Mouse (Mus musculus) erythroblast, embryonic 14.5 days (primary cell): ENCODE data around the gene Limch1. TPM values are rescaled to one million over a fixed set of nuclear protein-coding genes. Genes with fewer than 3 reads are reported as not detected.

Source experiments
- H3K27me3 ChIP-seq: 2 replicates; pipeline ENCODE4 v1.6.1; 2012; ENCODE audit warnings: inconsistent platforms; ENCODE audit not compliant: control insufficient read depth
- H3K36me3 ChIP-seq: 2 replicates; pipeline ENCODE4 v1.6.1; 2012; ENCODE audit warnings: mild to moderate bottlenecking, inconsistent platforms; ENCODE audit not compliant: control insufficient read depth
- H3K4me1 ChIP-seq: 2 replicates; pipeline ENCODE4 v1.6.1; 2012; ENCODE audit warnings: inconsistent platforms; ENCODE audit not compliant: control insufficient read depth
- H3K4me3 ChIP-seq: replicated peaks from 2 replicates; pipeline ENCODE3; 2012; ENCODE audit warnings: moderate library complexity, mild to moderate bottlenecking, inconsistent platforms
- H3K9me3 ChIP-seq: 2 replicates; pipeline ENCODE4 v1.6.1; 2012; ENCODE audit warnings: low read length, inconsistent platforms, mixed read lengths; ENCODE audit not compliant: control insufficient read depth
- GATA1 ChIP-seq: IDR thresholded peaks from 2 replicates; pipeline ENCODE4 v1.6.1; 2012; ENCODE audit warnings: low read length, inconsistent platforms, mixed read lengths
- TAL1 ChIP-seq: IDR thresholded peaks from 3 replicates; pipeline ENCODE4 v1.6.1; 2012; ENCODE audit warnings: low read length, inconsistent platforms, mixed read lengths
- polyA plus RNA-seq: library from polyadenylated mRNA; stranded (reverse); fragments of >175 nt; gene quantifications from 2 replicates; pipeline ENCODE4 v1.2.3, GENCODE M21; 2012

Gene Limch1
- polyA plus RNA-seq, 1 experiment: not detected

GRCm38 (mm10) chr5:66910610-66911009 is 165.0 kb downstream of the Limch1 start:
- Histone ChIP-seq H3K4me1 (no peaks in the 10 kb centered on the region), H3K4me3 (no peak overlapping the region), H3K36me3 (no peaks in the 10 kb centered on the region), H3K27me3 (no peaks in the 10 kb centered on the region), H3K9me3 (peaks cover 10% of the 10 kb centered on the region)
- TF ChIP-seq GATA1: no peak
- no peak for TF ChIP-seq TAL1

DNA sequence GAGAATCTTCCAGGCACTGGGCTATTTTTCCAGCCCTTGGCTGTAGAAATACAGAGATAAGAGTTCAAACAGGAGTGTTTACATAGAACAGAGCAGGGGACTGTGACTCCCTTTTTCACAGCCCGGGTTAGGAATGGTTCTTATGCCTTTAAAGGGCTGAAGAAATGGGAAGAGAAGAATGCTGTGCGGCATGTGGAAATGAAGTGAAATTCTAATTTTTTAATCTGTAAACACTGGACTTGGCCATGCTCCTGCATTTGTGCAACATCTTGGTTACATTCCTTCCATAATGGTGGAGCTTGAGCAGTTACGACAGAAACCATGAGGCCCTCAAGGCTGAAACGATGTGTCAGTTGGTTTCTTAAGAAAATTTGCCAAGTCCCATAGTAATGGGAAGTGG is 165.4 kb downstream of the Limch1 start:
- Histone ChIP-seq H3K4me3 (no peak overlapping the region), H3K9me3 (peaks cover 10% of the 10 kb centered on the region), H3K4me1 (no peaks in the 10 kb centered on the region), H3K36me3 (no peaks in the 10 kb centered on the region), H3K27me3 (no peaks in the 10 kb centered on the region)
- TF ChIP-seq TAL1 (no peak), GATA1 (no peak)

DNA sequence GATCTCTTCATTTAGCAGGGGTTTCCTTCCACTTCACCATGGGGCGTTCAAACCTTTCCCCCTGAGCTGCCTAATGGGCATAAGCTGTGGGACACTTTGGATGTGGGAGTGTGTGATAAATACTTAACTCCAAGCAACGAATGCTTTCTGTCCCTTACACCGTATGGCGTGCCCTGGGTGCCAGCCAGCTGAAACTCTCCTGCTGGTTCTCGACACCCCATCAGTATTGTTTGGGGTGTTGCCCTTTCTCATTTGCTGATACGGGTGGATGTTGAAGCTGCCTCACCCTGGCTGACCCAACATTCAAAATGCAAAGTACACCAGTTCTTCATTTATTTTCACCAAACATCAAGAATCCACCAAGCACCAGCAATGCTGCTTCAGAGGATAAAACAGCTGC is 168.2 kb downstream of the Limch1 start:
- Histone ChIP-seq H3K4me1 (no peaks in the 10 kb centered on the region), H3K36me3 (no peaks in the 10 kb centered on the region), H3K27me3 (no peaks in the 10 kb centered on the region), H3K4me3 (no peak overlapping the region), H3K9me3 (peaks cover 6% of the 10 kb centered on the region)
- TF ChIP-seq TAL1: no peak
- no peak for TF ChIP-seq GATA1

DNA sequence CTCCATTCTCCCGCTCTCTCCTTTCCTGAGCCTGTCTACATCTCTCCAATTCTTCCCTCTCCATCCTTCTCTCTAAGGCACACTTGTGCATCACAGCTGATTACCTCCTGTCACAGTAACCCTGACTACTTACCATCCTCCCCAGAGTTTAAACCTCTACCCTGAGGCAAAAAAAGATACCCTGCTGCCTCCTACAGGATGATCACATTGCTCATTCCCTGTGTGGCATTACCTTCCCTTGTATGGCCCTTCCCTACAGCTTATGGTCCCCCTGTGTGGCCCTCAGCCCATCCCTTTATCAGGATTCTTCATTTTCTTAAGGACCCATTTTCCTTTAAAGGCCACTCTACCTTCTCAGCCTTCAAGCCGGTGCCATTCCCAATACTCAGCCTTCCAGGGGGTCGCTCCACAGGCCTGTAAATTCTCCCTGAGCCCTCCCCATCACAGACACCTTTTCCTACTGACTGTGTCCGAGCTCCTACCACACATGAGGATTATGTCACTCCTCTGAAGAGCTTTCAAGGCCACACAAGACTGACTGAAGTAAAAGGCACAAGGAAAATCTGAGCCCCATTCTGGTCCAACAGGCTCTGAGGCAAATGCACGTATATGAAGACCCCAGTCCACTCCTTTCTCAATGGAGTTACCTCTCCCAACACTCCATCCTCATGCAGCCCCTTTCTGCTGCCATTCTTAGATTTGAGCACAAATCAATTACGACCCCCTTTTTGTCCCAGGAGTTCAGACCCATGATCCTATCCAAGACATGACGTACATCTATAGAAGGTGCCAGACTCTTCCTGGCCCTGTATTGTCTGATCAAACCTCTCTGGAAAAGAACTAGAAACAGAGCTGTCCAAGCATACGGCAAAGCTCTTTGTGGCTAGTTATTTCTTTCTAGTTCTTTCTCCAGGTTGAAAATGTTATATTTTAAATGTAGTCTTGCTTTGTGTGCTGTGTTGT is 172.0 kb downstream of the Limch1 start:
- Histone ChIP-seq H3K9me3 (peaks cover 3% of the 10 kb centered on the region), H3K27me3 (no peaks in the 10 kb centered on the region), H3K4me3 (no peak overlapping the region), H3K4me1 (no peaks in the 10 kb centered on the region), H3K36me3 (no peaks in the 10 kb centered on the region)
- no peak for TF ChIP-seq GATA1
- TF ChIP-seq TAL1: no peak

GRCm38 (mm10) chr5:66918316-66919305 is 173.0 kb downstream of the Limch1 start:
- peaks cover 3% of the 10 kb centered on the region for H3K9me3 ChIP-seq
- H3K4me1 ChIP-seq: no peaks in the 10 kb centered on the region
- no peaks in the 10 kb centered on the region for H3K27me3 ChIP-seq
- no peaks in the 10 kb centered on the region for H3K36me3 ChIP-seq
- no peak overlapping the region for H3K4me3 ChIP-seq
- TF ChIP-seq TAL1: no peak
- TF ChIP-seq GATA1: no peak

- Histone ChIP-seq H3K27me3 (no peaks in the 10 kb centered on the region), H3K4me1 (no peaks in the 10 kb centered on the region), H3K9me3 (no peaks in the 10 kb centered on the region), H3K36me3 (no peaks in the 10 kb centered on the region), H3K4me3 (no peak overlapping the region)
- TF ChIP-seq TAL1 (no peak), GATA1 (no peak)
These were observed 177.0 kb downstream of the Limch1 start for GRCm38 (mm10) chr5:66922582-66922981.

DNA sequence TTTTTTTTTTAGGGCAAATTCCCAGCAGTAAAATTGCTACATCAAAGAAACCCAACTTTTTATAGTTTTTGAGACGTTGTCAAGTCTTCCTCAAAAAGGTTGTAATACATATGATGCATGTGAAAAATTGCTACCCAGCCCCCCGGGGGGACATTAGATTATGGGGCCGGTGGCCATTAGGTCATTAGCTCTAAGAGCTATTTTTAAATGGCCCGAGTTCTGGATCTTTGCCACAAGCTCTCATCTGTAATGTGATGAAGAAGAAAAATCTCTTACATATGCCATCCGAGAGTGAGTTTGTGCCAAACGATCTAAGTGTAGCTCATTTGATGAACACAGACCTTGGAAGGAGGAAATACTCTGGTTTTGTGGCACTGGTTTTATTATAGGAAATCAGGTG is 183.7 kb downstream of the Limch1 start:
- no peak for TF ChIP-seq GATA1
- TF ChIP-seq TAL1: no peak
- Histone ChIP-seq H3K36me3 (no peaks in the 10 kb centered on the region), H3K9me3 (no peaks in the 10 kb centered on the region), H3K4me1 (no peaks in the 10 kb centered on the region), H3K4me3 (no peak overlapping the region), H3K27me3 (no peaks in the 10 kb centered on the region)

DNA sequence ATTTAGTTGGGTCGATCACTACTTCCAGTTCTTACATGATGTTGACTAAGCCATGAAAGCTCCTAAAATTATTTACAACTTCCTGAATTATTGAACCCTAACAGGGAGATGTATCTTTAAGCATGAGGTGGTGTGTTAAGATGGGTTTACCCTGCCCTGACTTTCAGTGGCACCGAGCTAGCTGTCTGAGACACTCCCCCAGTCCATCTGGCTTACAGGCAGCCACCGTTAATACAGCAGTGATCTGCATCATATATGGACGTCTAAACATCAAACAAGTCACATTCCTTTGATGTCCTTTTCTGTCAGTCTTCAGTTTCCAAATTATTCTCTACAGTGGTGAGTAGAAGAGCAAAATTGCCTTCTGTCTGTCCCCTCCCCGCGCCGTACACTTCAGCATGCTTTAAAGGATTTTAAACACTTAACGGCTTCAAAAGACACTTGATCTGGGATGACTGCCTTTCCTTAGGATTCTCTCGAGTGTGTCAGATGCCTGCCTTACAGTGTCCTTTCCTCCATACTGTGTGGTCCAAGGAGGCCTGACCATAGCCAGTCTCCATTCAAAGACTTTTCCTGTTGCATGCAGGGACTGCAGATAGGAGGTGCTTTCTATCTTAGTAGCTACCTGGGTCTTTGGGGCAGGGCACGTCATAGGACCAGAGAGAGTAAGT is 187.6 kb downstream of the Limch1 start:
- Histone ChIP-seq H3K4me1 (no peaks in the 10 kb centered on the region), H3K36me3 (no peaks in the 10 kb centered on the region), H3K9me3 (no peaks in the 10 kb centered on the region), H3K4me3 (no peak overlapping the region), H3K27me3 (no peaks in the 10 kb centered on the region)
- TF ChIP-seq TAL1 (no peak), GATA1 (no peak)
